Mouse (Mus musculus): Measurements from ENCODE around the gene Cnot11. TPM values are rescaled to one million over a fixed set of nuclear protein-coding genes. Genes with fewer than 3 reads are reported as not detected.

Gene Cnot11
- polyA plus RNA-seq, 1 experiment from 2014 or later, result 34.8 TPM

GRCm38 (mm10) chr1:39526371-39527167 is 8.2 kb upstream of the Cnot11 start:
- no peak overlapping the region for H3K4me3 ChIP-seq (ENCODE audit: low read depth, low read length)
- H3K27me3 ChIP-seq (ENCODE audit: control insufficient read depth, insufficient read depth, low read length), result no peaks in the 10 kb centered on the region
- DNase-seq (ENCODE audit: low spot score) (no peak), ATAC-seq (replicated peaks; ENCODE audit: insufficient number of reproducible peaks, low FRiP score, low TSS enrichment, low read depth) (no peak)
- no peaks in the 10 kb centered on the region for H3K36me3 ChIP-seq (replicated peaks; ENCODE audit: control insufficient read depth, insufficient read depth, low read depth, low read length)
- H3K9ac ChIP-seq (replicated peaks; ENCODE audit: low read length), result no peak overlapping the region
- no peak overlapping the region for H3K27ac ChIP-seq (replicated peaks; ENCODE audit: low read depth, low read length)
- no peaks in the 10 kb centered on the region for H3K9me3 ChIP-seq (replicated peaks; ENCODE audit: control insufficient read depth, low read length)
- H3K4me2 ChIP-seq (ENCODE audit: low read depth, low read length), result no peak overlapping the region
- no peaks in the 10 kb centered on the region for H3K4me1 ChIP-seq (ENCODE audit: control insufficient read depth, insufficient read depth, low read length)
- 83% methylated on average over 9 of the region's 9 CpGs for WGBS

GRCm38 (mm10) chr1:39527432-39527831 is 7.4 kb upstream of the Cnot11 start:
- H3K36me3 ChIP-seq (replicated peaks; ENCODE audit: control insufficient read depth, insufficient read depth, low read depth, low read length), result no peaks in the 10 kb centered on the region
- H3K4me1 ChIP-seq (ENCODE audit: control insufficient read depth, insufficient read depth, low read length), result no peaks in the 10 kb centered on the region
- WGBS, result 11% methylated on average over 7 of the region's 7 CpGs
- DNase-seq (ENCODE audit: low spot score), result peak; percentile 83
- H3K9ac ChIP-seq (replicated peaks; ENCODE audit: low read length), result no peak overlapping the region
- no peaks in the 10 kb centered on the region for H3K9me3 ChIP-seq (replicated peaks; ENCODE audit: control insufficient read depth, low read length)
- ATAC-seq (replicated peaks; ENCODE audit: insufficient number of reproducible peaks, low FRiP score, low TSS enrichment, low read depth), result no peak
- H3K4me3 ChIP-seq (ENCODE audit: low read depth, low read length), result no peak overlapping the region
- H3K4me2 ChIP-seq (ENCODE audit: low read depth, low read length), result no peak overlapping the region
- no peaks in the 10 kb centered on the region for H3K27me3 ChIP-seq (ENCODE audit: control insufficient read depth, insufficient read depth, low read length)
- no peak overlapping the region for H3K27ac ChIP-seq (replicated peaks; ENCODE audit: low read depth, low read length)

GRCm38 (mm10) chr1:39528319-39528718 is 6.5 kb upstream of the Cnot11 start:
- DNase-seq (ENCODE audit: low spot score) (no peak), ATAC-seq (replicated peaks; ENCODE audit: insufficient number of reproducible peaks, low FRiP score, low TSS enrichment, low read depth) (no peak)
- no peaks in the 10 kb centered on the region for H3K9me3 ChIP-seq (replicated peaks; ENCODE audit: control insufficient read depth, low read length)
- H3K4me2 ChIP-seq (ENCODE audit: low read depth, low read length), result no peak overlapping the region
- no peaks in the 10 kb centered on the region for H3K4me1 ChIP-seq (ENCODE audit: control insufficient read depth, insufficient read depth, low read length)
- H3K4me3 ChIP-seq (ENCODE audit: low read depth, low read length), result no peak overlapping the region
- 77% methylated on average over 6 of the region's 6 CpGs for WGBS
- no peaks in the 10 kb centered on the region for H3K27me3 ChIP-seq (ENCODE audit: control insufficient read depth, insufficient read depth, low read length)
- H3K27ac ChIP-seq (replicated peaks; ENCODE audit: low read depth, low read length), result no peak overlapping the region
- H3K36me3 ChIP-seq (replicated peaks; ENCODE audit: control insufficient read depth, insufficient read depth, low read depth, low read length), result no peaks in the 10 kb centered on the region
- no peak overlapping the region for H3K9ac ChIP-seq (replicated peaks; ENCODE audit: low read length)

- WGBS, result 38% methylated on average over 13 of the region's 13 CpGs
- no peak for ATAC-seq (replicated peaks; ENCODE audit: insufficient number of reproducible peaks, low FRiP score, low TSS enrichment, low read depth)
Measured at GRCm38 (mm10) chr1:39530258-39530943, 4.4 kb upstream of the Cnot11 start.

GRCm38 (mm10) chr1:39531036-39531435 is 3.8 kb upstream of the Cnot11 start:
- Histone ChIP-seq H3K4me3 (ENCODE audit: low read depth, low read length) (no peak overlapping the region), H3K4me2 (ENCODE audit: low read depth, low read length) (no peak overlapping the region), H3K36me3 (replicated peaks; ENCODE audit: control insufficient read depth, insufficient read depth, low read depth, low read length) (no peaks in the 10 kb centered on the region), H3K4me1 (ENCODE audit: control insufficient read depth, insufficient read depth, low read length) (no peaks in the 10 kb centered on the region), H3K9ac (replicated peaks; ENCODE audit: low read length) (no peak overlapping the region), H3K27ac (replicated peaks; ENCODE audit: low read depth, low read length) (no peak overlapping the region), H3K9me3 (replicated peaks; ENCODE audit: control insufficient read depth, low read length) (no peaks in the 10 kb centered on the region), H3K27me3 (ENCODE audit: control insufficient read depth, insufficient read depth, low read length) (no peaks in the 10 kb centered on the region)
- WGBS, result 68% methylated on average over 4 of the region's 4 CpGs
- ATAC-seq (replicated peaks; ENCODE audit: insufficient number of reproducible peaks, low FRiP score, low TSS enrichment, low read depth) (no peak), DNase-seq (ENCODE audit: low spot score) (no peak)

More at GRCm38 (mm10) chr1:39530258-39530943, 4.4 kb upstream of the Cnot11 start:
- H3K36me3 ChIP-seq (replicated peaks; ENCODE audit: control insufficient read depth, insufficient read depth, low read depth, low read length), result no peaks in the 10 kb centered on the region
- no peaks in the 10 kb centered on the region for H3K9me3 ChIP-seq (replicated peaks; ENCODE audit: control insufficient read depth, low read length)
- no peaks in the 10 kb centered on the region for H3K4me1 ChIP-seq (ENCODE audit: control insufficient read depth, insufficient read depth, low read length)
- DNase-seq (ENCODE audit: low spot score), result peak; percentile 84
- H3K27ac ChIP-seq (replicated peaks; ENCODE audit: low read depth, low read length), result no peak overlapping the region
- no peaks in the 10 kb centered on the region for H3K27me3 ChIP-seq (ENCODE audit: control insufficient read depth, insufficient read depth, low read length)
- H3K4me3 ChIP-seq (ENCODE audit: low read depth, low read length), result no peak overlapping the region
- H3K4me2 ChIP-seq (ENCODE audit: low read depth, low read length), result no peak overlapping the region
- H3K9ac ChIP-seq (replicated peaks; ENCODE audit: low read length), result no peak overlapping the region

- H3K27ac ChIP-seq (replicated peaks; ENCODE audit: low read depth, low read length), result no peak overlapping the region
- H3K9me3 ChIP-seq (replicated peaks; ENCODE audit: control insufficient read depth, low read length), result no peaks in the 10 kb centered on the region
- 50% methylated on average over 3 of the region's 3 CpGs for WGBS
- H3K4me3 ChIP-seq (ENCODE audit: low read depth, low read length), result no peak overlapping the region
- ATAC-seq (replicated peaks; ENCODE audit: insufficient number of reproducible peaks, low FRiP score, low TSS enrichment, low read depth) (no peak), DNase-seq (ENCODE audit: low spot score) (no peak)
- H3K4me2 ChIP-seq (ENCODE audit: low read depth, low read length), result no peak overlapping the region
- no peak overlapping the region for H3K9ac ChIP-seq (replicated peaks; ENCODE audit: low read length)
- H3K27me3 ChIP-seq (ENCODE audit: control insufficient read depth, insufficient read depth, low read length), result no peaks in the 10 kb centered on the region
- H3K4me1 ChIP-seq (ENCODE audit: control insufficient read depth, insufficient read depth, low read length), result 0 out of 2 replicates have a peak, but pooled peaks cover 2% of the 10 kb centered on the region
- no peaks in the 10 kb centered on the region; the same call in 1 of the 2 replicates for H3K36me3 ChIP-seq (replicated peaks; ENCODE audit: control insufficient read depth, insufficient read depth, low read depth, low read length)
Measured at GRCm38 (mm10) chr1:39533917-39534316, 875 bp upstream of the Cnot11 start.

GRCm38 (mm10) chr1:39535515-39536311 is 921 bp downstream of the Cnot11 start:
- Histone ChIP-seq H3K36me3 (replicated peaks; ENCODE audit: control insufficient read depth, insufficient read depth, low read depth, low read length) (peaks cover 13% of the 10 kb centered on the region), H3K4me3 (ENCODE audit: low read depth, low read length) (peak overlapping the region; percentile 93), H3K4me2 (ENCODE audit: low read depth, low read length) (peak overlapping the region; percentile 84), H3K9me3 (replicated peaks; ENCODE audit: control insufficient read depth, low read length) (no peaks in the 10 kb centered on the region), H3K4me1 (ENCODE audit: control insufficient read depth, insufficient read depth, low read length) (0 out of 2 replicates have a peak, but pooled peaks cover 2% of the 10 kb centered on the region), H3K27ac (replicated peaks; ENCODE audit: low read depth, low read length) (peak overlapping the region; percentile 69), H3K9ac (replicated peaks; ENCODE audit: low read length) (peak overlapping the region; percentile 91), H3K27me3 (ENCODE audit: control insufficient read depth, insufficient read depth, low read length) (no peaks in the 10 kb centered on the region)
- DNase-seq (ENCODE audit: low spot score) (peak; percentile 98), ATAC-seq (replicated peaks; ENCODE audit: insufficient number of reproducible peaks, low FRiP score, low TSS enrichment, low read depth) (peak; percentile 85)
- under 1% methylated on average over 91 of the region's 100 CpGs for WGBS
